Mouse (Mus musculus): ENCODE measurements at regions not wholly inside any gene's neighbourhood (a gene's known extent, or its start where the extent isn't known, plus 50 kb on each side); places are given as distances from the start of the nearest gene placed in this dataset.
"Not testable (repeated sequence)": the region's sequence is repeated elsewhere in the genome, so short reads cannot be mapped to it uniquely, and the experiment has no call there.

DNA sequence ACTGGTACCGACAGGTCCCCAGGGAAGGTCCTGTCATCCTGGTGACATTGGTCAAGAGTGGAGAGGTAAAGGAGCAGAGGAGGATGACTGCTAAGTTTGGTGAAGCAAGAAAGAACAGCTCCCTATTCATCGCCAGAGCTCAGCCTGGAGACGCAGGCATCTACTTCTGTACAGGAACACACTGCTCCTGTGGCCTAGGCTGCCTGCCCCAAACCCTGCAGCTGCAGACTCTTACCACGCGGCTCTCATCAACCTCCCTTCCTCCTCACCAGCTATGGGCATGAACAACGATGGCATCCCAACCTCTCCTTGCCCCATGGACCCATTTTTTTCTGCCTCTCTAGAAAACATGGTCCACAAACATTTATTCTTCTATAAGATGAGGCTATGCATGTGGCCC is 422.3 kb downstream of the Dad1 start:
- in situ Hi-C loops (cut with MseI, MboI), result no loop called here

DNA sequence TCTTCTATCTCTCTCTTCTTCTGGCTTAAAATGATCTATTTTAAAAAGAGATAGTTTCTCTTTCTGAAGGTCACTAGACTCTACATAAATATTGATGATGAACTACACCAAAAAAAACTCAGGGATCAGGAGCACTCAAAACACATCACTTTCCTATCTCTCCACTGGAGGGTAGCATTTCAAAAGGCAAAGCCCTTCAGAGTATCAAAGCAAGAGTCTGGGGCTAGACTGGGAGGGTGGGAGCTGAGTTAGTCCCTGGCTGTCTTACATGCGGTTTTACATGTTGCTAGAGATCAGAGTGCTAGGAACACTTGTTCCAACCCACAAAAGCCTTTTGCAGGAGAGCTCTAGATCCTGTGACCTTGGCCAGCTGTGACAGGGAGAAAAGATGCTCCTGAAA is 423.2 kb downstream of the Dad1 start:
- in situ Hi-C loops (cut with MseI, MboI), result no loop called here

DNA sequence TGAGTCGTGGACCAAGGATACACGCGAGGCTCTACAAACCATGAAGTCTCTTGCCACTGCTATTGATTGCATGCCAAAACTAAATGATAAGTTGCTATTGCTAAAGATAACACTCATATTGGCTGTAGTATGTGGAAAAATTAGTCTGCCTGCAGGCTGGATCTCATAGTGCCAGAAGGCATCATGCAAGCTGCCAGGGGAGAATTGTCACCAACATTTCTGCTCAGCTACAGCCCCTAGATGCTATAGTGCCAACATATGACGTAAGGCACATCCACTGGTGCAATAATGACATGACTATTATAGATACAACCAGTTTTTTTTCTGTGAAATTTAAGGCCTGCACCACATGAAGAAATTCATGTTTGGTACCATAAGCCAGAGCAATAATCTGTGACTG is 427.1 kb downstream of the Dad1 start:
- in situ Hi-C loops (cut with MseI, MboI), result no loop called here

DNA sequence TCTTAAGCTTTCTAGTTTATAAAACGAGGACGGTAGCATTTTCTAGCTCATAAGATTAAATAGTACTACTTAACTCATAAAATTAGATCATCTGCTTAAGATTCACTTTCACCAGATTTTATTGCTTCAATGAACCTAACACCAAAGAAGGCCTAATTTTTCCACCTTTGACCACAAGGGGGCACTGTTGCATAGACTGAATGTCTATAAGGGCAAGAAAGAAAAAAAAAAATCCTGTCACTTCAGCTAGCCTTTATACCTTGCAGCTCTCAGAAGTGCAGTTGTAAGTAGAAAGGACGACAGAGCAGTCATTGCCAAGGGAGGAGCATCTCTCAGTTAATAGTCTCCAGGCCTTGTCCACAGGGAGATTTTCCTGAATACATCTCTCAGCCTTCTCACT is 447.7 kb downstream of the Dad1 start:
- in situ Hi-C loops (cut with MseI, MboI), result no loop called here

DNA sequence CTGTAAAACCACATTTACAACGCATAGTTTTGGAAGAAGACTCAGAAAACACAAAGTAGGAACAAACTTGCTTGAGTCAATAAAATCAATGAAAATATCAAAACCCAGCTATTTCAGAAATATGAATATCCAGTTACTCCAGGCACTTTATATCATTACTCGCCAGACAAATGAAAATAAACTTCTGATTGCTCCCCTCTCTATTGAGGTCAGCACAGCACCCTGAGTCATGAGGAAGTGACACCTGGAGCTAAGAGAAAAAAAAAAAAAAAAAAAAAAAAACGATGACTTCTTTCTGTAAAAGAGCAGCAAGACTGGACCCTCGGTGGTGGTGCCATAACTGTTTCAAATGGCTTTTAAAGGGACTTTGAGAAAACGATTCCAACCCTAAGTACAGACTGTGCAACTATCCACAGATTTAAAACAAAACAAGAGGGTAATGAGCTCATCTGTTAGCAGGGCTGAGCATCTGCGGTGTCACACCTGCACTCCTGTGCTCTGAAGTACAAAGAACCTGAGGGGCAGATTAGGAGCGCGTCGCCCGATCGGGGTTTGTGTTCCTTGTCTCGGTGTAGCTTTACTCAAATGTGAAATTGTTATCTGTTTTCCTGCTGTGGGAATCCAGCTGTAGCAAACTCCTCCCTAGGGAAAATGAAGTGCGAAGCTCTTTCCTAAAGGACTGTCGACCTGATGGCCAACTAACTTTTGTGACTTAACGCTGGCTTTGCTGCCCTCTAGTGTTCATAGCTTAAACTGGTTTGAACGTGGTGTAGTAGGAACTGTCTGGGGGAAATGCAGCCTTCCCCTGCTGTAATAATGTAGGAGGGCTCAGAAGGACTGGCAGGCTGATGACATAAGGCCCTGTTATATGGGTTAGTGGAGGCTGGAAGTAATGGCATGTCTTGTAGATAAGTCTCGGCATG is 449.9 kb downstream of the Dad1 start:
- in situ Hi-C loops (cut with MseI, MboI), result no loop called here

- in situ Hi-C loops (cut with MseI, MboI), result no loop called here
Observed at GRCm38 (mm10) chr14:53802547-53802946, 451.4 kb downstream of the Dad1 start.

DNA sequence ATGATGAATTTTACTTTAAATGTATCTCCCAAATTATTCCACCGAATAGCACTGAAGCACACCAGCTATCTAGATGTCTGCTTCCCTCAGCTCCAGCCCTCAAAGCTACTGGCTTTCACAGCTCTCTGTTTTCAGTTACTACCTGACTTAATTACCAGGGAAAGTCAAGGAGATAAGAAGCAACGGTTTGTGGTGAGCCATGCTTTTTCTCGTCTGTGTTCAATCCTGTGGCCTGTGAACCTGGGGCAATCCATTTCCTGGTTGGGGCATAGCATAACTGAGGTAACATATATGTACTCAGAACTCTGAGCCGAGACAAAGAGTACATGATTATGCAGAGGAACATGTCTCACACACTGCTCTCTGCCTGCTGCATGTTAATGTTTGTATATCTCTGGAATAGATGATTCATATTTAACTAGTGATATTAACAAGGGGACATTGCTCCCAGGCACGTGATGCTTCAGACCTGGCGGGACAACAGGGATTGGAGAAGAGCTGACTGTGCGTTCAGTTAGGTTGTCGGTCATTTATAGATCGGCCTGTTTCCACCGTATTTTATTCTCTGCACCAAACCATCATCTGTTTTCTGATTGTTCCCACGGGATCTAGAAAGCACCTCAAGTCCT is 453.3 kb downstream of the Dad1 start:
- in situ Hi-C loops (cut with MseI, MboI), result no loop called here

GRCm38 (mm10) chr14:53795160-53795559 is 458.7 kb downstream of the Dad1 start:
- in situ Hi-C loops (cut with MseI, MboI), result loop anchor here (25.0 kb wide), 1 partner anchor 758 kb away; no protein-coding TSS in a partner anchor

DNA sequence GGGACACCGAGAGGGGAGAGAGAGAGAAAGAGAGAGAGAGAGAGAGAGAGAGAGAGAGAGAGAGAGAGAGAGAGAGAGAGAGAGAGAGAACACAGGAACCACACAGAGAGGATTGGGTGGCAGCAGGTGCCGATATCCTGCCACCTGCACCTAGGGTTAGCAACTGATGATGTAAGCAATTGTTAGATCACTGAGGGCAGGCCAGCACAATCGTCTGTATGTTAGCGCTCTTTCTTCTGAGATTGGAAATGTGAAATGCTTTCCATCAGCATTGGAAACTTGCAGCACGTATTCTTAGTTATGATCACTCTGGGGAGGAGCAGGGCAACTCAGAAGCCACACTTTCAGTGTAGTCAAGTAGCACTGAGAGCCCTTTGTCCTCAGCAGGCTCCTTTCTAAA is 459.4 kb downstream of the Dad1 start:
- in situ Hi-C loops (cut with MseI, MboI), result loop anchor here (25.0 kb wide), 1 partner anchor 757 kb away; no protein-coding TSS in a partner anchor

DNA sequence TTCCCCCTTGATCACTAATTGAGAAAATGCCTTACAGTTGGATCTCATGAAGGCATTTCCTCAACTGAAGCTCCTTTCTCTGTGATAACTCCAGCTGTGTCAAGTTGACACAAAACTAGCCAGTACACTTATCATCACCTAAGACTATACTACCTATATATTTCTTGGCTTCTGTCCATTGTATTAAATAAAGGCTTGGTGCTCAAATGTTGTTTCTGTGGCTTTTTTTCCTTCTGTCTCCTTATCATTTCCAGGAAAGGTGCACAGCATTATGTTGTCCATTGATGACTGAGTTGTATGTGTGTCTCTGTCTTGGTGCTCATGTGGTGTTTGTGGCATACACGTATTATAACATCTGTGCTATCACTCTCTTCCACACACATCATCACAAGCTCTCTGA is 461.5 kb downstream of the Dad1 start:
- in situ Hi-C loops (cut with MseI, MboI), result loop anchor here (25.0 kb wide), 1 partner anchor 755 kb away; no protein-coding TSS in a partner anchor

- in situ Hi-C loops (cut with MseI, MboI), result loop anchor here (25.0 kb wide), 1 partner anchor 748 kb away; no protein-coding TSS in a partner anchor
Observed at GRCm38 (mm10) chr14:53785547-53785946, 468.4 kb downstream of the Dad1 start.

DNA sequence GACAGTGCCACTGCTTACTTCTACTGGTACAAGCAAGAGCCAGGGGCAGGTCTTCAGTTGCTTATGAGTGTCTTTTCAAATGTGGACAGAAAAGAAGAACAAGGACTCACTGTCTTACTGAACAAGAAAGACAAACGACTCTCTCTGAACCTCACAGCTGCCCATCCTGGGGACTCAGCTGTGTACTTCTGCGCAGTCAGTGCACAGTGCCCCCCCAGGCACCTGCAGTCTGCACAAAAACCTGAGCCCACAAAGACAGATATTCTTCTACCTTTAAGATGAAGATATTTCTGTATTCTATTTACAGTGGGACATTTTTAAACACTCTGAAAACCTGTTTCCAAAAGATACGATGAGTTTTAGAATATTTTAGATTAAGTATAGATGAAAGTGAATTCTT is 476.5 kb downstream of the Dad1 start:
- in situ Hi-C loops (cut with MseI, MboI), result loop anchor here (10.0 to 25.0 kb wide), 2 partner anchors 413 to 740 kb away; no protein-coding TSS in a partner anchor

DNA sequence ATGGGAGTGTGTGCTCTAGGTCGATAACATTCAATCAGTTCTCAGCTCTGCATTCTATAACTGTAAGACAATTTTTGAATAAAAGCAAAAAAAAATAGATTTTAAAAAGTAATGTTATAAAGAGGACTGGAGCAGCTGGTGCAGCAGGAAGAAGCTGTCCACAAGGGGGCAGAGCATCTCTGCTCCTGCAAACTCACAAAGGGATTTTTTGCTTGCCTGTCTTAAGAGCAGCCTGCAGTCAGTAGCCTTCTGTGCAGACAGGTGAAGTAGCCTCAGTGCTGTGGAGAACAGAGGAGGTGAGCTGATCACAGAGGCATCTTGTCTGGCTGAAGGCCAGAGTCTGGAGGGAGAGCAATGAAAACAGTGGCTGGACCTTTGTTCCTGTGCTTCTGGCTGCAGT is 477.2 kb downstream of the Dad1 start:
- in situ Hi-C loops (cut with MseI, MboI), result loop anchor here (10.0 to 25.0 kb wide), 2 partner anchors 412 to 739 kb away; no protein-coding TSS in a partner anchor

DNA sequence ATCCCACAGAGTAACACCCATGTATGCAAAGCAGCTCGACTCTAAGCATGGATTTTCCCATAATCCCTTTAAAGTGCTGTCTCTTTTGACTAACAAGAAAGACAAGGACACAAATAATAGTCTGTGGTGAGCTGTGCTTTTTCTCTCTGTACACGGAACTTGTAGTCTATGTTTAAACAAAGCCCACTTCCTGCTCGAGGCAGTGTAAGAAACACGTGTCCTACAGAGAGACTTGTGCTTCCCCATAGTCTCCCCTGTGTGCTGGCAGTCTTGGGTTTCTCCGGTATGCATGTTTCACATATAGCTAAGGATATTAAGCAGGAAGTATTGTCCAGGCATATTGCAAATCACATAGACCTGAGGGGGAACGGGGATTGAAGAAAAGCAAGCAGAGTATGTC is 487.4 kb downstream of the Dad1 start:
- in situ Hi-C loops (cut with MseI, MboI), result not testable (repeated sequence)

- in situ Hi-C loops (cut with MseI, MboI), result not testable (repeated sequence)
Observed at GRCm38 (mm10) chr14:53765918-53766317, 488.0 kb downstream of the Dad1 start.

DNA sequence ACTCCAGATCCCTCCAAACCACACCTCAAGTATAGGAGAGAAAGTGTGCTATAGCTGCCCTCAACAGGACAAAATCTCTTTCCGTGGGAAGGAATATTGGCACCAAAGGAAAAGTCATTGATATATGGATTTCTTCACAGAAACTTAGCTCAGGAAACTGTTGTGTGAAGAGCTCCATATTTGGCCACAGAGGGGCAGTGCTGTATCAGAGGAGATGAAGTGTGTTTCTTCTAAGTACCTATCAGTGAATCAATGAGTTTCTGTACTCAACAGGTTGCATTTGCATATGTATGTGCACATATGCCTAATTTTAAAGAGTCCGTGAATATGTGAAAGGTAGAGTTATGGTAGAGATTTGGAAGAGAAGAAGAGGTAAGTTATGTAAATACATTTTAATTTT is 493.3 kb downstream of the Dad1 start:
- in situ Hi-C loops (cut with MseI, MboI), result not testable (repeated sequence)

DNA sequence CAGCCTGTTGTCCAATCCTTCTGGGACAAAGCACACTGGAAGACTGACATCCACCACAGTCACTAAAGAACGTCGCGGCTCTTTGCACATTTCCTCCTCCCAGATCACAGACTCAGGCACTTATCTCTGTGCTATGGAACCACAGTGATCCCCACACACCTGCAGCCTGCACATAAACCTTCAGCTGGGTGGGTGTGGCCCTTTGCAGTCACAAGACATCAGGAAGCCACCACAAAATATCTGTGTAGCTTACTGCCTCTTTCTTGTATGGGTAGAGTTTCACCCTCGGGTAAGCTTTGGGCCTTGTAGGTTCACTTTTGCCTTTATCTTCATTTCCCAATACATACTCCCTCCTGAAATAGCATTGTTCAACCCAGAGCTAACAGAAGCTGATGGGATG is 496.1 kb downstream of the Dad1 start:
- in situ Hi-C loops (cut with MseI, MboI), result not testable (repeated sequence)

DNA sequence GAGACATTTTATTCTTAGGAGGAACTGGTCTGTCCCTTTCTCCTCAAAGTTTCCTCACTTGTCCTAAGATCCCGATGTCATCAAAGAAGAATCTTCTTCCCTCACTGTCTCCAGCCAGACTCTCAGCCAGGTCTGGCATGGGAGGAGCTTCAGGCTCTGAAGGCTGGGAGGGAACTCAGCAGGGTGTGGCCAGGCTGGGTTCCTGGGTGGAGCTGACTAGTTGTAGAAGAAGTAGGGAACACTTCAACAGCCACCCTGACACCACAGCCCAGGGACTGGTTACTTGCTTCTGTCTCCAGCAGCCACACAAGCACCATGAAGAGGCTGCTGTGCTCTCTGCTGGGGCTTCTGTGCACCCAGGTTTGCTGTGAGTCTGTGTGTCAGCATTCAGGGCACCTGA is 496.8 kb downstream of the Dad1 start:
- in situ Hi-C loops (cut with MseI, MboI), result not testable (repeated sequence)

- in situ Hi-C loops (cut with MseI, MboI), result no loop called here
Observed at GRCm38 (mm10) chr14:53750703-53751441, 503.0 kb downstream of the Dad1 start.

- in situ Hi-C loops (cut with MseI, MboI), result not testable (repeated sequence)
Observed at GRCm38 (mm10) chr14:53743552-53743951, 510.4 kb downstream of the Dad1 start.

- in situ Hi-C loops (cut with MseI, MboI), result not testable (repeated sequence)
Observed at GRCm38 (mm10) chr14:53742864-53743263, 511.0 kb downstream of the Dad1 start.

GRCm38 (mm10) chr14:53741246-53741645 is 512.7 kb downstream of the Dad1 start:
- in situ Hi-C loops (cut with MseI, MboI), result not testable (repeated sequence)
